Mouse (Mus musculus): Measurements from ENCODE around the gene Pik3r3.

GRCm38 (mm10) chr4:116182745-116183144, 38.7 kb upstream of the Pik3r3 start:
- TF ChIP-seq MAFK (IDR thresholded peaks at IDR 0.05; ENCODE audit: insufficient read depth, low read depth, low read length) (no peak), CHD2 (IDR thresholded peaks at IDR 0.05; ENCODE audit: low read depth, low read length) (no peak), ZC3H11A (IDR thresholded peaks at IDR 0.05; ENCODE audit: borderline replicate concordance, low read depth, low read length) (no peak), ZNF384 (IDR thresholded peaks at IDR 0.05; ENCODE audit: low read depth, low read length) (no peak)

Data from ES-E14 (cell line).